Mouse (Mus musculus): ENCODE results near the gene Dglucy.
"Not testable (repeated sequence)": the region's sequence is repeated elsewhere in the genome, so short reads cannot be mapped to it uniquely, and the experiment has no call there.

Gene Dglucy

DNA sequence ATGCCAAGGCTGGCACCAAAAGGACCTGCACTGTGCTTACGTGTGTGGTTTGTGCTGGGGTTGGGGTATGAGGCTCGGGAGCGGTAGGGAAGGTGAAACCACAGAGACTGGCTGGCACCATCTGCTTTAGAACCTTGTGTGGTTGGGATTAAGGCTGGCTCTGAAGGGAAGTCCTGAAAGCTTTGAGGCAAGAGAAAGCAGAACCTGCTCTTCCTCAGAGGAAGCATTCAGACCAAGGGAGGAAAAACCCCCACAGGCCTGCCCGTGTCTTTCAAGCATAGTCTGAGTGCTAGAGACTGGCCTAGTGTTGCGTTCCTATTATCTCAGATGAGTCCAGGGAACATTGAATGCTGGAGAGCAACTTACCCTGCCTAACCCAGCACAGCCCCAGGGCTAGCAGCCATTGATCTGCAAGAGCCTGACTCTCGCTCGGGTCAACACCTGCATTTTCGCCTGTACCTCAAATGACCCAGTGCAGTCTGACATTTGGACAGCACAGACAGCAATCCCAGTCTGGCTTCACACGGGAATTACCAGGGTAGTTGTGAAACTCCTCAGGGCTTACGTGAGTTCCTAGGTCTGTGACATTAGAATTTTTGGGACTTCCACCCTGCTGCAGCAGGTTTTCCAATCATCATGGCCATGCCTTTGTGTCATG is 452 bp upstream of the Dglucy start:
- no peak for ATAC-seq (ENCODE audit: insufficient number of reproducible peaks, low FRiP score, low TSS enrichment)

DNA sequence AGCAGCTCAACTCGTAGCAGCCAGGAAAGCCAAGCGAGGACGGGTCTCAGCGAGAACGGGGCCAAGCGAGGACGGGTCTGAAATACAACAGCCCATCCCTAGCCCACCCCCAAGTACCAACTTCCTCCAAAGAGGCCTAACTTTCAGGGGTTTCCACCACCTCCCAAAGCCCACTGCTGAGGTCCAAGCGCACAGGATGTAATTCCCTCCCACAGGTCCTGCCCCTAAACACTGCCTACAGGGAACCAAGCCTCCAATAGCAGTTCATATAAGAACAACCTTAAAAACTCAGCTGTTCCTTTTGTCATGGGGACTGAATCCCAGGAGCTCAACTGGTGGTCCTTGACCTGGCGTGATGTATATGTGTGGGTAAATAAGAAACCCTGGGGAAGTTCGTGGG is 1.6 kb downstream of the Dglucy start:
- no peak for ATAC-seq (ENCODE audit: insufficient number of reproducible peaks, low FRiP score, low TSS enrichment)

DNA sequence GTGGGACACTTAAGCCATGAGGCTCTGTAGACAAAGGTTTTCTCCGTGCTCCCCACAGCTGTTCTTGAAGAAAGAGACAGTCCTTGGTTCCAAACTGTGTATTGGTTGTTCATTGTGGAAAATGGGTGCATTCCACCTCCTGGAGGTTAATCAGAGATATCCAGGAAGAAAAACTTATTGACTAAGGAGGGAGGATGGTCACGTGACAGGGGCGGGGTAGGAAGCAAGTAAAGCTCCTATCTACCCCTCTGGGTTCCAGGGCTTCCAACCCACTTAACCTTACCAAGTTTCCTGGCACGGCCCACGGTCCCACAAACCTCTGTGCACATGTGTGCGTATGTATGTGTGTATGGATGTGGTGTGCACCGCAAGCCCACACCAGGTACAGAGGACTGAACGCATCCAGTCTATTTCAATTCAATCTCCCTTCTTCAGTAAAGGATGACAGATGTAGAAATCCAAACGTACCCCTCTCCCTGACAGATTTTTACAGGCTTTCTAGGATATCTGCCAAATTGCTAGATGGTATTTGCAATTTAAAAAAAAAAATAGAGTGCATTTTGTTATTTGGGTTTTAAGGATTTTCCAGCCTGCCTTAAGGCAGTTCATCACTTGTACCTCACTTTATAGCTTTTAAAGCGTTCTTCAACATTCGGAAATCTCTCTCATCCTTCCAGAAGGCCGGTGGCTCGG is 2.7 kb downstream of the Dglucy start:
- ATAC-seq (ENCODE audit: insufficient number of reproducible peaks, low FRiP score, low TSS enrichment): no peak

DNA sequence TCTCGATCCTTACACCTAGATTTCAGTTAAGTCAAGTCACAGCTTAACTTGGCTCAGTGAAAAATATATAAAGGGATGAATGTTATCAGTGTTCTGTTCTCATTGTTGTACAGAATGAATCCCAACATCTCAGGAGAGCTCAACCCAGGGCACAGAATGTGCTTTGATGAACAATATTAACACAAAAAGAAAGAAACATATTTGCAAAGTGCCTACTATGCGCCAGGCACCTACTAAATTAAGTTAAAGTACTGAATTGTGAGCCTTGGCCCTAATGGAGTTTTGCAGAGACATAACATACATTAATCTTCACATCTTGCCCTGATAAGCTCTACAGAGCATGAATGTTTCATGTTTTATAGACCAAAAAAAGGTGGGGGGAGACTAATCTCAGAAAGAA is 5.3 kb downstream of the Dglucy start:
- ATAC-seq (ENCODE audit: insufficient number of reproducible peaks, low FRiP score, low TSS enrichment): no peak

DNA sequence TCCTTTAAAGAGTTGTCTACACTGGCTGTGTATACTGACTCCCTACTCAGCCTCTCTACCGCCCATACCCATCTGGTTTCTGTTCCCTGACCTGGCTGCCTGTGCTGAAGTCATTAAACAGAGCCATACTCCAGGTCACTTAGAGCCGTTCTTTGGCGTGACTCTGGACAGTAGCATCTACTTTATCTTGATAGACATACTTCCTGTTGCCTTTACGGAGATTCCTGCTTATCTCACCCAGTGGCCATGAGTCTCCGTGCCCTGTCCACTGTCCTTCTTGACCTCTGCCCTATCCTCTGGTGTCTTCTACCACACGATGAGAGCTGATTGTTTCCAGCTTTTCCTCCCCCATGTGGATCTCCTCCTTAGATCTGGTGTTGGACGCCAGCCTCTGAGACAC is 6.5 kb downstream of the Dglucy start:
- ATAC-seq (ENCODE audit: insufficient number of reproducible peaks, low FRiP score, low TSS enrichment): no peak

DNA sequence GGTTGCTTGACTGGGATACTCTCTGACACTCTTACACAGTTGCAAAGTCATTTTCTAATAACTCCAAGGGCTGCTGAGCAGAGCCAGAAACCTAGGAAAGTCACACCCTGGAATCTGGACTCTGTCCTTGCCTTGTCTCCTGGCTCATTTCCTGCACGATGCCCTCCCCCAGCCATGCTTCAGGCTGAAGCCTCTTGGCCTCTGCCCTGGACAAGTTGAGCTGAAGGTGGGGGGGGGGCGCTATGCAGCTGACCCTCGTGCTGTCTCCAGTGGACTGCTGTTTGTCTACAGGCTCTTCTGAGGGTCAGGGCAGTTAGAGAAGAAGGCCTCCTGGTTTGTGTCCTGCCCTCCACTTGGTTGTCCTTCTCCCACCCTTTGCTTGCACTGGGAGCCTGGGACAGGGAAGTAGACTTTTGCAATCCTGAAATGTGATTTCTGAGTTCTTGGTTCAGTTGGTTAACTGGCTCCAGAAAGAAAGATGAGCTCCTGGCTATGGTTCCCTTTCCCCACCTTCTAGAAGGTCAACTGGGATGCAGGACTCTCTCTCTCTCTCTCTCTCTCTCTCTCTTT is 11.2 kb downstream of the Dglucy start:
- ATAC-seq (ENCODE audit: insufficient number of reproducible peaks, low FRiP score, low TSS enrichment): no peak

DNA sequence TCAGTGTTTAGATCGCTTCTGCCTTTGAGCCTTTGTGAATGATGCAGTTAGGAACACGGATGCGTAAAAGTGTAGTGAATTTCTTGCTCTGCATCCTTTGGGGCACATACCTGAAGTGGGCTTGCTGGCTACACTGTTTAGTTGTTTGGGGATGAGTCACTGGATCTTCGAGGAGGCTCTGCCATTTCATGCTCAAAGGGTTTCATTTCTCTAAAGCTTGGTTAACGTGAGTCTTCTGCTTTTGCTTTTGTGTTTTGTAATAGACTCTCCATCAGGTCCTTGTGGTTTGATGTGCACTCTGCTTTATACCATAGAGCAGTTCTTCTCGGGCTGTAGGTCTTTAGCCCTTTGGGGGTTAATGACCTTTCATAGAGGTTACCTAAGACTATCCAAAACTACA is 12.6 kb downstream of the Dglucy start:
- ATAC-seq (ENCODE audit: insufficient number of reproducible peaks, low FRiP score, low TSS enrichment): no peak

DNA sequence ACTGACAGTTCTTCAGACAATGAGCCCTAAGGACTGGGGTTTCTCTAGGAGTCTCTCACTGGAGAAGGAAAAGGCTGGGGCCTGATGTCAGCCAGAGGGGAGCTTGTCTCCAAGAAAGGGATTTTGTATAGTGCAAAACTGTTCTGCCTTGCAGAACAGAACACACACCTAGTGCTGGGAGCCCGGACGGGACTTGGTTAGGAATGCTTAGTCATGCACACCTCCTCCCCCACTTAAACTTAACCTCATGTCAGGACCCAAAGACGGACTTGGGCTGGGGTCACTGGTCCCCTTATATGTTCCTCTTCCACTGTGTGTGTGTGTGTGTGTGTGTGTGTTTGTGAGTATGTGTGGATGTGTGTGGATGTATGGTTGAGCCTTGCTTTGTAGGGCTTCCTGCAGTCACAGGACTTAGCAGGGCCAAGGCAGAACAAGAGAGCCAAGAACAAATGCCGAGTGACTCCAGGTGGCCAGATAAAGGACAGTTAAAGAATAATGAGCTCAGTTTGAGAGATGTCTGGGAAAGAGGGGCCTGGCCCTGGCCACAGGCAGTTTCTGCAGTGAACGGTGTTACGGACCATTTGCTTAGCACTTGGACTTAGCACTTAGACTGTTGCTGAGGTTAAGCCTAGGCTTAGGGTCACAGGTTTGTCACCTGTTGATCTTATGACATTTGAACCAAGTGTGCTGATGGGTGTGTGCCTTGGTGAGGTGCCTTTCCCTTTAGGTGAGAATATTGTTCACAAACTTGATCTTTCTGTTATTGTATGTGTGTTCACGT is 15.8 kb downstream of the Dglucy start:
- ATAC-seq (ENCODE audit: insufficient number of reproducible peaks, low FRiP score, low TSS enrichment): no peak

DNA sequence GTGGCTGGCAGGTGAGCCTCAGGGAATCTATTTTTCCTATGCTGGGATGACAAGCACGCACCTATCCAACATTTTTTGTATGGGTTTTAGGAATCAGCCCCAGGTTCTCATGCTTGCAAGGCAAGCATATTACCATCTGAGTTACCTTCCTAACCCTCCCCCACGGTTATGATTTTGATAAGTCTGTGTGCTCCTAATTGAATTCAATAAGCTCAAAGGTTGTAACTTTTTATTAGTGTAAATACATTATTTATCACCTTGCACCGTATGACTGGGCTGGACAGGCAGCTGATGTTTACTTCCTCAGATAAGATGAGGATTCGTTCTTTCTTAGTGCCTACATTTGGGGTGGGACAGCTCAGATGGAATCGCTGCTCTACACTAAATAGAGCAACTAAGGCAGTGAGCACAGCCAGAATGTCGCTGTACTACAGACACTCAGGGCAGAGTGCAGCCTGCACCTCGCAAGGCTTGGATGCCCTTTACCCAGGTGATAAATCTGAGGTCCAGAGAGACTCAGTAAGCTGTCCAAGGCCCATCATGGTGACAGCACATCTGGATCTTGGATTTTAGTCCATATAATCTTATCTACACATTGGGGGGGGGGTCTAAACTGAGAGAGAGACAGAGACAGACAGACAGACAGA is 16.7 kb downstream of the Dglucy start:
- no peak for ATAC-seq (ENCODE audit: insufficient number of reproducible peaks, low FRiP score, low TSS enrichment)

DNA sequence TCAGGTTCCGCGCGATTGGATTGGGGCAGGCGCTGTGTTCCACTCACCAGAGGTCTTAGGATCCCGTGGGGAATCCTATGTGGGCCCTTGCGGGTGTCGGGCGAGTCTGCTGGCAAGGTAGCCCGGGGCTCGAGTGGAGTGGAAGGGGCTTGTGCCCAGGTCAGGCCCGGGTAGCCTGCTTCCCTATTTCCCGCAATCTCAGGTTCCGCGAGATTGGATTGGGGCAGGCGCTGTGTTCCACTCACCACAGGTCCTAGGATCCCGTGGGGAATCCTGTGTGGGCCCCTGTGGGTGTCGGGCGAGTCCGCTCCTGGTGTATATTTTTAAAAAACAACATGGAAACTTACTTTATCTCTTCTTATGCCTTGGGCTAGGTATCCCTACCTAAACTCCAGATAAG is 24.5 kb downstream of the Dglucy start:
- ATAC-seq (ENCODE audit: insufficient number of reproducible peaks, low FRiP score, low TSS enrichment): not testable (repeated sequence)

DNA sequence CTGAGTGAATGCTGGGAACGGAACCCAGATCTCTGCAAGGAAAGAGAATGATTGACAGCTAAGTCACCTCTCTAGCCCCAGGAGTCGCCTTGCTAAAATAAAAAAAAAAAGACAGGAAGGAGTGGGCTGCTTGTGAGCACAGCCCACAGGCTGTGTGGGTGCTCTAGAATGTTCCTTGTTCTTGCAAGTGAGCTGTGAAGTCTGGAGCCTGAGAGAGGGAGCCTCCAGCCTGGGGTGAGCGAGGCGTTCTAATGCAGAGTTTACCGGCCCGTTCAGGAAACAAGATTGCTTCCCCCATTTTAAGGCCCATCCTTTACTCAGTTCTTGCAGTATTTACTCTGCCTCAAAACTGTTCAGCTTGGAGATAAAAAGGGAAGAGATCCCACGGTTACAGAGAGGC is 28.4 kb downstream of the Dglucy start:
- no peak for ATAC-seq (ENCODE audit: insufficient number of reproducible peaks, low FRiP score, low TSS enrichment)

DNA sequence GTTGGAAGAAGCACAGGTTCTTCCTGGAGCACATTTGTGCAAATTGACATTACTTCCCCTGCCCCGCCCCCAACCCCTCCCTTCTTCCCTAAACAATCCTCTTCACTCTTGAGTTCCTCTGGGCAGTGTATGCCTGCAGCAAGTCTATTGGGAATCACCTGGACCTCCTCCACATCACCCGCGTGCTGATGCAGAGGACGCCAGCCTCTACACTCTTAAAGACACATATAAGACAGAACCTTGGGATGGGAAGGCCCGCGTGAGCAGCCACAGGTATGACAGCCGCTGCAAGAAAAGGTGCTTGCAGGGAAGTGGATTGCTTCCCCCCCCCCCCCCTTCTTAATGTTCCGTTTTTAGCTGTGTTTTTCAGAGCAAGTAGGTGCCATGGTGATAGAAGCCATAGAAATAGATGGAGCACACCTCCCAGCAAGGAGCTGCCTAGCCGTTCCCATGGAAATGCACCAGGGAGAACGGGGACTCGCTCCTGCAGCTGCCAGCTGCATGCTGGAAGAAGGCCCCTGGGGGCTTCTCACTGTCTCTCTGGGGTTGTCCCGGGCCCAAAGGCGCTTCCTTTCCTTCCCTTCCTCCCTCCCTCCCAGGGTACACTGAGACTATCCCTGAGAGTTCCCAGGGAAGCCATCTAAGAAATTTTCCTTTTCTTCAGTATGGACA is 29.9 kb downstream of the Dglucy start:
- no peak for ATAC-seq (ENCODE audit: insufficient number of reproducible peaks, low FRiP score, low TSS enrichment)

DNA sequence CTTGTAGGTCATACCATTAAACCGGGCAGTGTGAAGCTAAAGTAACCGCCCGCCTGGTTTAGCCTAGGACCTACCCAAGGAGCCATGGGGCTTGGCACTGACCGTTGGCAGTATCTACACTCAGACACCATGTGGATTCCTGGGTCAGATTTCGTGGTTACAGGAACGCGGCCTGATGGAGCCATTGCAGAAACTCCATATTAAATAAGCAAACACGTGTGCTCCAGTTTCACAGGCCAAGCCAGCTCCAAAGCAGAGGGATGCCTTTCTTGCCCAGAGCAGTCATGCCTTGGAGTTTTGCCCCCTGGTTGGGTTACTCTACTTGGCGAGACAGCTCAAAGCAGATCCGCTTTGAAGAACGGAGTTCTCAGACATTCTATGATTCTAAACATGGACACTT is 31.7 kb downstream of the Dglucy start:
- no peak for ATAC-seq (ENCODE audit: insufficient number of reproducible peaks, low FRiP score, low TSS enrichment)

DNA sequence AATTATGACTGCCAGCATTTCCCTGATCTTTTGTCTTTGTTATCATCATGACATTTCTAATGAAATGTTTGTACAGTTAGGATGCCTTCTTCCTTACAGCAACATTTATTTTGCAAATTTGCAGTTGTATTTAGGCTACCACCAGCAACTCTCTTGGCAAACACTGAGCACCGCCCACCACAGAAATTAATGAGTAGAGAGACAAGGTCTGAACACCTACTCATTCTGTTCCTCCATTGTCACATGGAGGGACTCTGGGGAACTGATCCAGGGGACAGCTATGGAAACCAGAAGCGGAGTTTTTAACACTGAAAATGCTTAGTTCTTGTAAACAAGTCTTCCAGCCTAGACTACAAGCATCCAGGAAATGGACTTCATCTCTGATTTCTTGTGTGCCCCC is 35.0 kb downstream of the Dglucy start:
- no peak for ATAC-seq (ENCODE audit: insufficient number of reproducible peaks, low FRiP score, low TSS enrichment)

DNA sequence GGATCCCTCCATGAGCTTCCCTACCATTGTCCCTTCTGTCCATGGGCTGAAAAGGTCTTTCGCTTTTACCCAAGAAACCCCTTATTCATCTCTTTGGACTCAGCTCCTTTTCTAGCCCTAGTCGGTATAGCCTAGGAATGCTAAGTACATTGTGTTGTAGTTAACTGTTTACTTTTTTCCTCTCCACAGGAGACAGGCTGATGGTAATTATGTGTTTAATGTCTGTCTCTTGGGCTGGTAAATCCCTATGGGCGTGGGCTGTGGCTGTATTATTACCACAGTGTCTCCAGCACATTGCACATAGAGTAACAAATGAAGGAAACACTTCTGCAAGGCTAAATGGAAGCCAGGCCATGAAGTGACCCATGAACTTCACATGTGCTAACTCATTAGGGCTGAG is 35.8 kb downstream of the Dglucy start:
- no peak for ATAC-seq (ENCODE audit: insufficient number of reproducible peaks, low FRiP score, low TSS enrichment)

DNA sequence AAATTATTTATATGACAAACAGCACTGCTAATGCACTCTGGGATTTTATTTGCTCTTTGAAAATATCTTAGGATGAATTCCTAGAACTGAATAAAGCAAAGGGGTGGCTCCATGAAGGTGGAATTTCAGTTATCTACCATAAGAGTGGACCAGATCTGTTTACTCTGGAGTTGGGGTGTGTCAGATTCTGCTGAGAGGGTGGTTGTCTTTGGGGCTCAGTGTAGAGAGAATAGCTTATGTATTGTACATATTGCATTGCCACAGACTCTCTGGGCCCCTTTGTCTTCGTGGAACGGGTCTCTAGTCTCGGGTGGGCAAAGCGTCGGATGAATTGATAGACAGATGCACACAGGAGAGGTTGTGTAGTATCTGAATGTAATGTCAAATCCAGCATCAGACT is 38.0 kb downstream of the Dglucy start:
- ATAC-seq (ENCODE audit: insufficient number of reproducible peaks, low FRiP score, low TSS enrichment): no peak

DNA sequence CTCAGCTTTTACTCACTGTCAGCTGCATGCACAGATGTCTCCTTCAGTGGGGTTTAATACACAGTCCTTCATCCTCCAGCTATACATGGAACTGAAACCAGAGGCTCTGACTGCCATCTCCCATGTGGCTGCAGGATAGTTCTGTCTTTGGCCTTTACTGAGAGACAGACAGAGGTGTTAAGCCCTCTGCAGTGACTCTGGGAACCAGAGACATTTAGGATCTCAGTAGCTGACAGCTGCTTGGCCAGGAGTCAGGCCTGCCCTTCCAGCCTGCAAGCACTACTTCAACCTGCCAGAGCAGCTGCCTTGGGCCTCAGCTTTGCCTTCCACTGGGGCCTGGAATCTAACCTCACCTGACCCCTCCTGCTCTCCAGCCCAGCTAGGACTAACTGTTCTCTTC is 41.1 kb downstream of the Dglucy start:
- ATAC-seq (ENCODE audit: insufficient number of reproducible peaks, low FRiP score, low TSS enrichment): no peak

DNA sequence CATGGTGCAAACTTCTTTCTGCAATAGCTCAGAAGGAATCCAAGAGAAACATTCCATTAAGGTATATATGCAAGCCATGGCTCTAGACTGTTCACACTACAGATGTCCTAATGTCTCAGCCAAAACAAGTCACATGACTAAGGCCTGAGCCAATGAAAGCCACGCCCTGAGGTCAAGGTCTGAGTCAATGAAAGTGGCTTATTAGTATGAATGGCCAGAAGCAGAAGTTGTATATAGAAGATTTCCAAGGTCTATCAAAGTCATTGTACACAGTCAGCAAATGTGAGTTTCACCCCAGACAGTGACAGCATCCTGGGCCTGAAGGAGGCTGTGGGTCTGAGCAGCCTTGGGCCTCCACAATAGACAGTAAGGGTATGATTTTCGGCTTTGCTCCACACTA is 52.2 kb downstream of the Dglucy start:
- ATAC-seq (ENCODE audit: insufficient number of reproducible peaks, low FRiP score, low TSS enrichment): no peak

DNA sequence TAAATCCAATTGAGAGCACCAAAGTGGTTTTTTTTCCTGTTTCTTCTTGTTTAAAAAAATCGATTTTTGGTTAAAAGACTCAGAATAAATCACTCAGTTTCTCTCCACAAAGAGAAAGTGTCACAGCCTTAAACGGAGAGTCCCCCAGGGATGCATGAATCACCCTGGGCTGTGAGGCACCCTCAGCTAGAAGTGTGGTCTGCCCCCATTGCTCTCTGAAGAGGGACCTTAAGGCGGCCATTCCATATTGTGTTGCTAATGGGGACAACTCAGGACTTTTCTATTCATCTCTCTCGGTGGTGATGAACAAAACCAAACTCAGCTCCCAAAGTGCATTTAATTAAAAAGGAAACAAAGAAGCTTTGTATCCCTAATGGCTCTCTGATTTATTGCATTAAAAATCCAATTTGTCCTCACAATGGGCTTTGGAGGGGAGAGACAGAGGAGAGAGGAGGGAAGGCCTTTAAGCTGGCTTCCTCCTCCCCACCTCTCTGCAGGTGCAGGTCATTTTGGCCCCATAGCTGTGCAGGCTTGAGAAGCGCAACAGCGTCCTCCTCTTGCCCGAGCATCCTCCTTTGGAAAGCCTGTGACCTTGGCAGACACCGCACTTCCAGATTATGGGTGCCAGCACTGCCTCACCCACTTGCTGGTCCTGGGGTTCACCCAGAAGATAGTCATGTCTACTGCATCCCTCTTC is 52.9 kb downstream of the Dglucy start:
- no peak for ATAC-seq (ENCODE audit: insufficient number of reproducible peaks, low FRiP score, low TSS enrichment)

DNA sequence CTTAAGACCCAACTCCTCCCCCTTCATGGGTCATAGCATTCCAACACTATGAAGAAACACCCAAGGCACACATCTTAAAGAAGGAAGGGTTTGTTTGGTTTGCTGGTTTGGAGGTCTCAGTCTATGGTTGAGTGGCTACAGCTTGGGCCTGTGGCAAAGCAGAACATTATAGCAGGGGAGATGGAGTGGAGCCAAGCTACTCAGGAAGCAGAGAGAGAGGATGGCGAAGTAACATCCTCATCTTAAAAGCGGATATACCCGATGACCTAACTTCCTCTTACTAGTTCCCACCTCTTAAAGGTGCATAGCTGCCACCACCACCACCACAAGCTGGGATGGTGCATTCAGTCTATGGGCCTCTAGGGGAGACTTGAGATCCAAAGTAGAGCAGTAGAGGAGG is 58.4 kb downstream of the Dglucy start:
- ATAC-seq (ENCODE audit: insufficient number of reproducible peaks, low FRiP score, low TSS enrichment): no peak
